Mouse (Mus musculus) liver, adult 2 months (tissue): Measurements from ENCODE around the gene She. TPM values are rescaled to one million over a fixed set of nuclear protein-coding genes. Genes with fewer than 3 reads are reported as not detected.

Experiments
- DNase-seq: peaks from one replicate; pipeline ENCODE4 v3.0.0-alpha.2; 2011; ENCODE audit warnings: low read depth, low spot score; ENCODE audit errors: extremely low read depth
- H3K27ac ChIP-seq: fragments of 200-500 bp; replicated peaks from 2 replicates; pipeline ENCODE4 v1.5.1; 2012; ENCODE audit warnings: low read depth, mild to moderate bottlenecking, control low read depth, inconsistent platforms, low read length; ENCODE audit not compliant: insufficient read depth
- H3K27me3 ChIP-seq: fragments of 200-500 bp; 2 replicates; pipeline ENCODE4 v1.6.1; 2012; ENCODE audit warnings: mild to moderate bottlenecking, moderate library complexity, low read length, inconsistent platforms; ENCODE audit not compliant: control insufficient read depth, insufficient read depth
- H3K36me3 ChIP-seq: fragments of 200-500 bp; 2 replicates; pipeline ENCODE4 v1.6.1; 2012; ENCODE audit warnings: low read length, inconsistent platforms; ENCODE audit not compliant: control insufficient read depth, insufficient read depth
- H3K4me1 ChIP-seq: fragments of 200-500 bp; 2 replicates; pipeline ENCODE4 v1.6.1; 2011; ENCODE audit warnings: low read length; ENCODE audit not compliant: control insufficient read depth, insufficient read depth
- H3K4me3 ChIP-seq: fragments of 200-500 bp; 2 replicates; pipeline ENCODE4 v1.5.1; 2011; ENCODE audit warnings: low read depth, mild to moderate bottlenecking, control low read depth, low read length, moderate library complexity; ENCODE audit not compliant: insufficient read depth
- H3K79me2 ChIP-seq: fragments of 200-500 bp; 2 replicates; pipeline ENCODE4 v1.6.1; 2012; ENCODE audit warnings: inconsistent platforms, mild to moderate bottlenecking, low read length, moderate library complexity; ENCODE audit not compliant: control insufficient read depth, insufficient read depth
- H3K9ac ChIP-seq: fragments of 200-500 bp; 2 replicates; pipeline ENCODE4 v1.6.1; 2012; ENCODE audit warnings: low read depth, mild to moderate bottlenecking, control low read depth, inconsistent platforms, low read length
- CTCF ChIP-seq: fragments of 200-500 bp; IDR thresholded peaks from 2 replicates; pipeline ENCODE4 v1.5.1; 2011; ENCODE audit warnings: low read depth, low read length, control low read depth
- POLR2A ChIP-seq: fragments of 200-500 bp; IDR thresholded peaks from 2 replicates; pipeline ENCODE4 v1.6.1; 2011; ENCODE audit warnings: low read length, control low read depth; ENCODE audit not compliant: insufficient read depth; ENCODE audit errors: extremely low read depth
- WGBS: fragments of 180-500 bp; shearing (Covaris S2); methylation state at CpG from one replicate; pipeline ENCODE4 v1.1.7; 2018; 5-methylcytosine and 5-hydroxymethylcytosine counted together
- polyA plus RNA-seq: library from polyadenylated mRNA; depleted of rRNA; stranded (reverse); fragments of >200 nt; gene quantifications from 2 replicates; pipeline ENCODE4 v1.2.3, GENCODE M21; 2012; rRNA removed
- total RNA-seq: library from RNA; depleted of rRNA; stranded (reverse); fragments of >200 nt; gene quantifications from 2 replicates; pipeline ENCODE4 v1.2.3, GENCODE M21; 2014; rRNA removed

She gene
- total RNA-seq: 2.3 and 2.5 TPM in 2 replicates
- polyA plus RNA-seq: 0.78 TPM in 2 replicates

- Histone ChIP-seq H3K4me3 (peak within 1 kb of the TSS; percentile 86), H3K9ac (peak within 1 kb of the TSS; percentile 84), H3K36me3 (no peaks in the 10 kb centered on the region), H3K79me2 (no peaks in the 10 kb centered on the region), H3K27me3 (peaks cover 15% of the 10 kb centered on the region), H3K27ac (peak within 1 kb of the TSS; percentile 63), H3K4me1 (0 out of 2 replicates have a peak, but pooled peaks cover 3% of the 10 kb centered on the region)
- WGBS: 5% methylated on average over 79 of the region's 96 CpGs
- no peak for DNase-seq
- TF ChIP-seq CTCF: no peak
- no peak for TF ChIP-seq POLR2A
Measured at GRCm38 (mm10) chr3:89830815-89831591, at the start of gene She. Gene She, plus strand, starts transcription at chr3:89831370.

- H3K27ac ChIP-seq: no peak overlapping the region
- H3K9ac ChIP-seq: no peak overlapping the region
- no peaks in the 10 kb centered on the region for H3K79me2 ChIP-seq
- H3K27me3 ChIP-seq: no peaks in the 10 kb centered on the region
- WGBS: 69% methylated on average over 5 of the region's 5 CpGs
- 0 out of 2 replicates have a peak, but pooled peaks cover 3% of the 10 kb centered on the region for H3K4me1 ChIP-seq
- H3K4me3 ChIP-seq: no peak overlapping the region
- no peak for DNase-seq
- TF ChIP-seq POLR2A (no peak), CTCF (no peak)
- H3K36me3 ChIP-seq: peaks cover 35% of the 10 kb centered on the region
Measured at GRCm38 (mm10) chr3:89781640-89782039, 49.5 kb upstream of the She start.

GRCm38 (mm10) chr3:89784991-89785753 lies 46.0 kb upstream of the She start:
- WGBS: 15% methylated on average over 11 of the region's 11 CpGs
- DNase-seq: peak; percentile 81

GRCm38 (mm10) chr3:89786275-89786674 lies 44.9 kb upstream of the She start:
- Histone ChIP-seq H3K36me3 (peaks cover 6% of the 10 kb centered on the region; the same call in 1 of the 2 replicates), H3K4me1 (0 out of 2 replicates have a peak, but pooled peaks cover 3% of the 10 kb centered on the region), H3K79me2 (no peaks in the 10 kb centered on the region), H3K27ac (no peak overlapping the region), H3K4me3 (no peak overlapping the region), H3K27me3 (no peaks in the 10 kb centered on the region; the same call in 1 of the 2 replicates), H3K9ac (no peak overlapping the region)
- no peak for DNase-seq
- 93% methylated on average over 6 of the region's 6 CpGs for WGBS
- no peak for TF ChIP-seq POLR2A
- TF ChIP-seq CTCF: no peak

More at GRCm38 (mm10) chr3:89784991-89785753, 46.0 kb upstream of the She start:
- peaks cover 9% of the 10 kb centered on the region; the same call in 1 of the 2 replicates for H3K36me3 ChIP-seq
- H3K4me1 ChIP-seq: 0 out of 2 replicates have a peak, but pooled peaks cover 3% of the 10 kb centered on the region
- no peak overlapping the region for H3K4me3 ChIP-seq
- H3K9ac ChIP-seq: no peak overlapping the region
- H3K27me3 ChIP-seq: no peaks in the 10 kb centered on the region; the same call in 1 of the 2 replicates
- no peak for TF ChIP-seq POLR2A
- TF ChIP-seq CTCF: peak; percentile 99
- H3K27ac ChIP-seq: no peak overlapping the region
- H3K79me2 ChIP-seq: no peaks in the 10 kb centered on the region

GRCm38 (mm10) chr3:89788680-89789352 lies 42.4 kb upstream of the She start:
- Histone ChIP-seq H3K79me2 (no peaks in the 10 kb centered on the region), H3K27me3 (no peaks in the 10 kb centered on the region; the same call in 1 of the 2 replicates), H3K4me1 (0 out of 2 replicates have a peak, but pooled peaks cover 3% of the 10 kb centered on the region), H3K36me3 (no peaks in the 10 kb centered on the region), H3K9ac (no peak overlapping the region), H3K4me3 (no peak overlapping the region), H3K27ac (no peak overlapping the region)
- no peak for DNase-seq
- 81% methylated on average over 16 of the region's 16 CpGs for WGBS
- no peak for TF ChIP-seq CTCF
- no peak for TF ChIP-seq POLR2A
